Mouse (Mus musculus) adrenal gland, adult (tissue): ENCODE results near the gene H2-Eb2.
"Not testable (repeated sequence)": the region's sequence is repeated elsewhere in the genome, so short reads cannot be mapped to it uniquely, and the experiment has no call there.

Experiments used
- DNase-seq, 2 experiments: peaks; one replicate each; pipeline ENCODE4 v3.0.0; 2022 to 2023; ENCODE audit warnings: low spot score in 1 of 2; ENCODE audit not compliant: inconsistent age in 2 of 2

H2-Eb2 gene

DNA sequence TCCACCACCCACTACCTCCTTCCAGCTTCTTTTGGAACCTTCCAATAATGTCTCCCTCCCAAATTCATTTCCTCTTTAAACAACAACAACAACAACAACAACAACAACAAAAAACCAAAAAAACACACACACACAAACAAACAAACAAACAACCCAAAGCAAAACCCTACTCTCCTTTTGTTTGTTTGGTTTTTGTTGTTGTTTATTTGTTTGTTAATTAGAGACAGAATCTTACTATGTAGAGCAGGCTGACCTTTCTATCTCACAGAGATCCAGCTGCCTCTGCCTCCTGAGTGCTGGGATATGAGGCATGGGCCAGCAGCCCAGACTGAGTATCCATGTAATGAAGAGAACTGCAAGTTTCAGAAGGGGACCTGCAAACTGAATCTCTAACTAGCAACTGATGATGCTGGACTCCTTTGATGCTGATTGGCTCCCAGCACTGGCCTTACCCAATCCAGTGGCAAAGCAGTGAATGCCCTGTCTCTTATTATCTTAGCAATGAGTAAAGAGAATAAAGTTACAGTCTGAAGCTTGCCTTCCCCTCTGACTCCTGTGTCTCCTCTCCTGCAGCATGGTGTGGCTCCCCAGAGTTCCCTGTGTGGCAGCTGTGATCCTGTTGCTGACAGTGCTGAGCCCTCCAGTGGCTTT is 20.0 kb upstream of the H2-Eb2 start, which contains the start of gene H2-Eb1:
H2-Eb1 (plus strand) TSS at position 488 of the 651 bp plus-strand sequence.
- DNase-seq: peak; percentile 88 to 96

DNA sequence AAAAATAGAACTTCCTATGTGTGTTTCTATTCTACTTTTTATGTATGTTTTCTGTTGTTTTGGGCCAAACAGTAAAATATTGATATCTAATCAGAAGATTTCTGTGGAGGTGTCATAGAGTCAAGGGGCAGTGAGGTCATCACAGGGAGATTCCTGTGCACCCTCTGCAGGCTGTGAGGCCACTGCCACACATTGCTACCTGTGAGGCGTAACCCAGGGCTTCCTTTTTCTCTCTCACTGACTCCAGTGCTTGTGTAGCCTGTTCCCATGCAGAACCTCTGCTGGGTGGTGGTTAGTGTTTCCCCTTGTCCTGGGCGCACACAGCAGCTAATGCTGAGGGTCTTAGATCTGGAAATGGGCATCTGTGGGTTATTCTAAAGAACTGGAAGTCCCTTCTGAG is 19.1 kb upstream of the H2-Eb2 start:
- DNase-seq: no peak

DNA sequence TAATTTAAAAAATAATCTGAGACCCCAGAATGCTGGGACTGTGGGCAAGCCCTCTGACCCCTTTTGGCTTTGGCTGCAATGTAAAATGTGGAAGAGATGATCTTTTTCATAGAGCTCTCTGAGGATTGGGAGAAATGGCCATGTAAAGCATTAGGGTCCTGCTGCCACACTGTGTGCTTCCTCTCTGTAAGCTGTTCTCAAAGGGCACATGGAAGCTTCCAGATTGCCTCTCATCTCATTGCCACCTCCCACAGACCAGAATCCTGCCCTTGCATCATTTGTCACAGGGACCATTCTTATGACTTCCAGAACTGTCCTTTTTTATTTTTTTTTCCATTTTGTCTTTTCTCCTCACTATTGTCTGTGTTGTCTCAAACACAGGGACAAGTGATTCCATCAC is 18.2 kb upstream of the H2-Eb2 start:
- DNase-seq: no peak

DNA sequence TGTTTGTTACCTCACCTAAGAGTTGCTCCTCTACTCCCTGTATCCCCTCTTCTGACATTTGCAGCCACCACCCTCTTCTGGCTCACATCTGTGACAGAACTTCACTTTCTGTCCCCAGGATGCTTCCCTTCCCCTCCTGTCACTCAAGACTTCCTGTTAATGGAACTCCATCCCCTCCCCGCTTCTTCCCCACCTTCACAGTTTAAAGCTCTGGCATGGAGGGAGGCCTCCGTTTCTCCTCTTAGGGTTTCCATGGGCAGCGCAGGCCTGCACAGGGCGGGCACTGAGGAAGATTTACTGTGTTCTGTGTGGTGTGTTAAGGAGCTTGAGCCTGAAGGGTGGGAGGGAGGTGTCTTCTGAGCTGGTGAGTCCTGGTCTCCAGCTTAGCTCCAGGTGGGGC is 17.3 kb upstream of the H2-Eb2 start:
- DNase-seq: no peak

DNA sequence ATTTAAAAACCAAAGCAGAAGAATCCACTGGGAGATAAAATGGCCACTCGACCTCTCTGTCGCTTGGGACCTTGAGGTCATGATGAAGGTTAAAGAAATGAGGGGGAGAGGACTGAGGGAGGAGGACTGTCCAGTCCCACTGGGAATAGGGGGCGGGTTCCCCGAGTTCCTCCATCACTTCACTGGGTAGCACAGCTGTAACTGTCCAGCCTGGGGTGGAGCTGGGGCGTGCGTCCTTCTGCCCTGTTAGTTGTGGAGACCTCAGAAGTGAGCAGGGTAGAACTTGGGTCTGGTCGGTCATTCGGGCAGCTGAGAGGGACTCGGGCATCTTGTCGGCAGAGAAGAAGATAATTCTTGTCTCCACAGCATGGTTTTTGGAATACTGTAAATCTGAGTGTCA is 16.2 kb upstream of the H2-Eb2 start:
- DNase-seq: no peak

DNA sequence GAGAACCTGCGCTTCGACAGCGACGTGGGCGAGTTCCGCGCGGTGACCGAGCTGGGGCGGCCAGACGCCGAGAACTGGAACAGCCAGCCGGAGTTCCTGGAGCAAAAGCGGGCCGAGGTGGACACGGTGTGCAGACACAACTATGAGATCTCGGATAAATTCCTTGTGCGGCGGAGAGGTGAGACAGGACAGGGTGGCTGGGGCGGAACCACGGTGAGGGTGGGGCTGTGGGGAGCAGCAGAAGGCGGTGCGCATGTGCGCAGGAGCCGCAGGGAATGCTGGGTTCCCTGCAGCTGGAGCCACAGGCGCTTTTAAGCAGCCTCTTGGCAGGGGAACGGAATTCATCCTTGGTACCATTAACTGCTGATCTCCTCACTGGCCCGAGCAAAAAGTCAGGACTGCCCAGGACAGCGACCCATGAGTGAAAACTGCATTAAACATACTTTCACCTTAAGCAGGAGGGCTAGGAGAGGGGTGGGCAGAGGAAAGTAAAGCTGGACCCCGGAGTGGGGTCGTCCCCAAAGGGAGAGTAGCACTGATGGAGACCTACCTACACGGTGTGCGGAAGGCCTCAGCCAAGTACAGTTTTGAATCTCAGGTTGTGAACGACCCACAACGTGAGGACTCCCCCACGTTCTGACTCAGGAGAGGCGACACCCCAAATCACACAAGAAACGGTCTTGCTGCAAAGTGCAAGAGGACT is 15.6 kb upstream of the H2-Eb2 start:
- peak; percentile 80 to 90 for DNase-seq

DNA sequence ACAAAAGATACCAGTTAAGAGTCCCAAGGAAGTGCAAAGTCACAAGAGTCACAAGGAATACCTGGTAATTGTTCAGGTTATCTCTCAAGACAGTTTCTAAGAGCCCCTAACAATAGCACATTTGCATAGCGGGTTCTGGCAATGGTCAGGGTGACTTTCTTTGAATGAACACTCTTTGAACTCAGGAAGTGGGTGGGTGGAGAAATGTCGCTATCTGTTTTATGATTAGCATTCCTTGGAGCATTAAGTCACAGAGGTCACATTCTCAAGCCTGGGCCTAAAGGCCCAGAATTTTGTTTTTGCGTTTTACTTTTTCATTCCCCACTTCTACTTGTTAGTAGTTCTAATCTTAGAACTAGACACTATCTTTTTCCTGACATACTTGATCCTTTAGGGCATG is 14.9 kb upstream of the H2-Eb2 start:
- not testable (repeated sequence) for DNase-seq

DNA sequence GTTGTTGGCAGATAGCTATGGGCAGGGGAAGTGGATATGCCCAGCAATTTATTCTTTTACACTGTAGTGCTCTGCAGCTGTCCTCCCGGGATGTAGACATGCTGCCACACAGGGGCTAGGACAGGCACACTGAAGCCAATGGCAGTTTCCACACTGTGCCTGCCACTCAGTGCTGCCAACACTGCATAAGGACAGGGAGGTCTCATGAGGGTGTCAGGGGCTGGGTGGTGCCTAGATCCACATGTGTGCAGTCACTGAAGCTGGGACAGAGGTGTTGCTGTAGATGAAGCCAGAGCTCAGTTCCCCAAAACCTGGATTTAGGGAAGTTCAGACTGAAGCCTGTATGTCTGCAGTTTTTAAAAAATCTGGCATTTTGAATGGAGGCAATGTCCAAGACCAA is 13.3 kb upstream of the H2-Eb2 start:
- DNase-seq: no peak

DNA sequence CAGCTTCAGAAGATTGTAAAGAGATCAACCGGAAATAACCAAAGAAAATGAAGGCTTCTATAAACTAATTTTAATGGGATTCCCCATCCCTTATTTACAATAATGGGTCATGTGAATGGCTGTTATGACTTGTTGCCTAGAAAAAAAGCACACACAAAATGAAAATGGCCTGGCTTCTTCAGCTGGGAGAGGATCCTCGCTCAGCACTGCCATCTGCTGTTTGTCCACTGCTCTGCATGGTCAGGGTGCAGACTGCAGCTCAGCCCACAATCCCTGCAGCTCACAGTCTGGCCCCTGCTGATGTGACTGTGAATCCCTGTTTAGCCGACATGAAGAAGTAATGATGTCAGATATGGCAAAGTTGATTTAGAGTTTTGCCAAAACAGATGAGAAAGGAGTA is 12.1 kb upstream of the H2-Eb2 start:
- peak; percentile 63 to 92 for DNase-seq

DNA sequence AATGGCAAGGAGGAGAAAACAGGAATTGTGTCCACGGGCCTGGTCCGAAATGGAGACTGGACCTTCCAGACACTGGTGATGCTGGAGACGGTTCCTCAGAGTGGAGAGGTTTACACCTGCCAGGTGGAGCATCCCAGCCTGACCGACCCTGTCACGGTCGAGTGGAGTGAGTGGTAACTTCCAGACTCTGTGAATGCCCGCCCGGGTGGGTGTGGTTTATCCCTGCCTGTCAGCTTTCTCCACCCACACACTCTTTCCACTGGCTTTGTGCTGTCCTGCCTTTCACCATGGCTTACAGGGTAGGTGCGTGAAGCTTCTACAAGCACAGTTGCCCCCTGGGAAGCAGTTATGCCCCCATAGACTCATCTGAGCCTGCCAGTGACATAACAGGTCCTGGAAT is 11.2 kb upstream of the H2-Eb2 start:
- DNase-seq: no peak

DNA sequence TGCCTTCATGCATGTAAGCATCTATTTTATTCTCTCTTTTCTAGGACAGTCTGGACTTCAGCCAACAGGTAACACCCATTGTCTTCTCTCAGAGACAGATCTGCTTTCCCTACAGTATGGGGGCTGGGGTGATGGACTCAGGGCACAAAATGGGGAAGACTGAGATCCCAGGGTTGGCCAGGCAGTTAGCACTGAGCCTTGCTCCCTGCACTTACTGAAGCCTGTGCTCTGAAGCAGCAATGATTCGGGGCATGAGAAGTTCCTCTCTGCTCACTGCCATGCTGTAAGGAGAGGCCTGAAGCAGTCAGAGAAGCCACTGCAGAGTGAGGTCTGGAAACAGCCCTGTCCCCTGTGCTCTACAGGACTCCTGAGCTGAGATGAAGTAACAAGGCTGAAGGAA is 10.0 kb upstream of the H2-Eb2 start:
- DNase-seq: no peak

DNA sequence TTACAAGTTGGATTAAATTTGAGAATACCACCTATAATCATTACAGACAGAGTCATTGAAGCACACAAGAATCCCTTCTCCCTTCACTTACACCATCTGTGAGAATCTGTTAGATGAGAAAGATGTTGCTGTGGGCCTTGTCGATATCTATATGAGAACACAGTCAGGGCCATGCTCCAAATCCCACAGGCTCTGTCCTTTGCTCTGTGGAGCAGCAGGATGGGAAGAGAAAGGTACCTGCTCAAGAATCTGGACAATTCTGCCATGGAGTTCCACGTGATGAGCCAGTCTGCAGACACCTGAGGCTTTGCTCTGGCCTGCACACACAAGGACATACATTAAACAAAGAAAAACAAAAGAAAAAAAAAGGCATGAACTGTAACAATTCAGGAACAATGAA is 8.8 kb upstream of the H2-Eb2 start:
- DNase-seq: no peak

DNA sequence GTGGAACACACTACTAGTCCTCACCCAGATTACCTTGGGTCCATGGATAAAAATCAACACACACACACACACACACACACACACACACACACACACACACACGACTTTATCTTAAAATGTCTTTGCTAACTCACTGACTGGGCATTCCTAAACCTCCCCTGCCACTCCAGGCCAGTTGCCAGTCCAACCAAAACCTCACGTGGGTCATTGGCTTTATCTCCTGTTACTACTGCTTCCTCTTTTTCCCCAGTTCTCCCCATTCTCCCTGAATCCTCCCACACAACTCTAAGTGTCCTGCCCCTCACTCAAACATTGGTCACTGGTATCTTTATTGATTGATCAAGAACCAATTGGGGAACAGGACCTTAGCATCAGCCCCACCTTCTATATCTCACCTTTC is 8.2 kb upstream of the H2-Eb2 start:
- DNase-seq: no peak

DNA sequence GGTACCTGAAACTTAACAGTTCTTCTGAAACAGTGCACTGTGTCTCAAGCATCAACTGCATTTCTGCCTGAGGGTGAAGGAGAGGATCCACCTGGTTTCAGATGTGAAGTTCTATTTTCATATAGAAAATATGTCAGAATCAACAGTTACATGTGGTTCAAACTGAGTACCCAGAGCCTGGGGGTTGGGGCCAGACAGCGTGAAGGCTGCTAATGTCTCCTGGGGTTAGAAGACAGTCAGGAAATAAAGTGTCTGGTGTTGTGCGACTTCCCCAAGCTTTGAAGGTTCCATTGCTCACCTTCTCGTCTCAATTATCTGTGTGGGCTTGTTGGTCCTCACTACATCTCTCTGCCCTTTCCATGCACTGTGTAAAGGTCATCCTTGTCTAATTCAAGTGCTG is 908 bp downstream of the H2-Eb2 start:
- no peak for DNase-seq

DNA sequence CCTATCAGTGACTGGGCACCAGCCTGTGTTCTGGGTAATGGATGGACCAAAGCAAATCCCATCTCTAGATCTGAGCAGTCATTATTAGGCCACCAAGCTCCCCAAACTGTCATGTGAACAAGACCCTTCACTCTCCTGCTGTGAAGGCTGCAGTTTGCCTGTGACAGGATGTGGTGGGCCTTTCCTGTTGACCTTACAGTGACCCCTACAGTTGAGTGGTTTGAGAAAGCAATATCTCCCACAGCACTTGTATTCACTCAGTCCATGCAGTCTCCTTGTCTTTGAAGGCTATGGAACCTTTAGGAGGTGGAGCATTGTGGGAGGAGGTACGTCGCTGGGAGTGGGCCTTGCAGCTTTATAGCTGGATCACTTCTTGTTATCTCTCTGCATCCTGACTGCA is 4.3 kb downstream of the H2-Eb2 start:
- DNase-seq: no peak

DNA sequence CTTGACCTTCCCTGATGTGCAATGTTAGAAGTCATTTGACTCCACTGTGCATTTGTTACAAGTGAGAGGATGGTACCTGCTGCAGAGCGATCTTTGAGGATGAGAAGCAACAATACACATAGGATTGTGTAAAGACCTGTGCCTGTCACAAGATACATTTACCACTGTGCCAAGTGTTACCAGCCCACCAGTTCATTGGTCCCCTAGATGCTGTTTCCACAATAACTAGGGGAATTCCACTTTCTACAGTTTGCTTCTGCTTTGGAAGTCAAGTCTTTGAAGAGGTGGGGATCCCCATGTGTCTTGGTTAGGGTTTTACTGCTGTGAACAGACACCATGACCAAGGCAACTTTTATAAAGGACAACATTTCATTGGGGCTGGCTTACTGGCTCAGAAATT is 5.7 kb downstream of the H2-Eb2 start:
- no peak for DNase-seq

DNA sequence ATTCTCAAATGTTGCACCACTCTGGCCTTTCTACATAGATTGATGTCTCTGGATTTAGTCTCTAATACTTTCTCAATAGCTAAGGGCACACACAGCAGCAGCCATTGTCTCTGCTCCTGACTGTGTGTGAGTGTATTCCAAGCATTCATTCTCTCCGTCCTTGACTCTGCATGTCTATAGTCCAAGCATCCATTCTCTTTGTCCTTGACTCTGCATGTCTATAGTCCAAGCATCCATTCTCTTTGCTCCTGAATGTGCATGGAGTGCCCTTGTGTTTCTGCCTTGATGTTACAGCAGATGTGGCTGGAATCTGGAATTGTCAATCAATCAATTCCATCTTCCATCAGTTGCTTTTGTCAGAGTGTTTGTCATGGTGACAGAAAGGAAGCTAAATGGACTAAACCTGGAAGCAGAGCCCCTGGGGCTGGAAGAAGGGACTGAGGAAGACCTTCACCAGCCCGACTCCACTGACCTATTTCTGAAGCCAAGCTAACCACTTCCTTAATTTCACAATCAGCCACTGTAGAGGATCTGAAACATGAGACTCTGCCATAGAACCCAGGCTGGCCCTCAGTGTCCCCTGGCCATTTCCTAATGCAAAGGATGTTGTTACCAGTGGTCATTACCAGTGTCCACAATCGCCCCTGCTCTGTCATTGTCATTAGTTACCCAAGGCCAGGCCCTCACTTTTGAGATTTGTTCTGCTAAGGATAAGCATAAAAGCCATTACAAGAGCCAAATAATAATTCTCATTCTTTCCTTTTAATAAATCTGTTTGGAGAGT is 15.3 kb downstream of the H2-Eb2 start:
- peak in 1 of 2 experiments; percentile 37 for DNase-seq

DNA sequence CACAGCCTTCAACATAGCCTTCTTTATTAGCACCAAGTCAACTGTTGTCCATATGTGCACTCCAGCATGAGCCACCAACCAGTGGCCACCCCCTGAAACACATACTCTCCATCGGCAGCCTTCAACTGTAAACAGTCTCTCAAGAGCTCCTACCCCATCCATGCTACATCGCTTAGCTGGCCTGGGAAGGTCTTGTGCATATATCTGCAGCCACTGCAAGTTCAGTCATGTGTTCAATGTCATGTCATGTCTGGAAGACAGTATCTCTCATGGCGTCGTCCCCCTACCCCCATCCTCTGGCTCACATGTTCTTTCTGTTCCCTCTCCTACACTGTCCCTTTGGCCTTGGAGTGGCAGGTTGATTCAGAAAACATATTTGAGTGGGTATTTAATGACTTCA is 19.4 kb downstream of the H2-Eb2 start:
- DNase-seq: no peak

DNA sequence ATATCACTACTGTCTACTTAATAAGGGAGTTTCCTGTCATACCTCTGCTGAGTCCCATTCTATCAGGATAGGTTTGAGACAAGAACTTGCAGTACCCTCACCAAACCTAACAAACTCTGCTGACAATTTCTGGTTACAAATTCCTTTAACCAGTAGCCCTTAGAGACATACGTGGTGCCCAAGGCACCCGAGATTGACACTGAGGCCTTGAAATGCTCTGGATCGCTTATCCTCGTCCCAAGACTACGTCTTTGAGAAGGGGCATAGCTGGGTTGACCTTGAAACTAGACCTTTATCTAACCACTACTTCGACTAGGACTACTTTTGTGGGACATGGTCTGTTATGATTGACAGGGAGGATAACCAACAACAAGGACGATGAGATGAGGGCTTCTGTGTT is 20.0 kb downstream of the H2-Eb2 start:
- DNase-seq: no peak

DNA sequence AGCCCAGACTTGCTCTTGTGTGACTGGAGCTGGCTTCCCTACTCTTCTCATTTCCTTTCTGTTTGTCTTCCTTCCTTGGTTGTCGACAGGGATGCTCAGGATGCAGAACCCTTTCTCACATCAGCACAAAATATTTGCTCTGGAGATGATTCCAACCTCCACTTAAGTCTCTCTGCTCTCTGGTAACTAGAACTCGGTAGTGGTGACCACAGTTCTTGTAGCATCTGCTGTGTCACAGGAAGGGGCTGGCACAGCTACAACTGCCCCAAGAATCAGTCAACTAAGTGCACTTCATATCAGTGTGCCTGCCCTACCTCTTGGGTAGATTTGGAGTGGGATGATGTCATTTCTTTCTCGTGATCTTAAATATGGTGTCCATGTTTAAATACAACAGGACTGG is 20.6 kb downstream of the H2-Eb2 start:
- no peak for DNase-seq

DNA sequence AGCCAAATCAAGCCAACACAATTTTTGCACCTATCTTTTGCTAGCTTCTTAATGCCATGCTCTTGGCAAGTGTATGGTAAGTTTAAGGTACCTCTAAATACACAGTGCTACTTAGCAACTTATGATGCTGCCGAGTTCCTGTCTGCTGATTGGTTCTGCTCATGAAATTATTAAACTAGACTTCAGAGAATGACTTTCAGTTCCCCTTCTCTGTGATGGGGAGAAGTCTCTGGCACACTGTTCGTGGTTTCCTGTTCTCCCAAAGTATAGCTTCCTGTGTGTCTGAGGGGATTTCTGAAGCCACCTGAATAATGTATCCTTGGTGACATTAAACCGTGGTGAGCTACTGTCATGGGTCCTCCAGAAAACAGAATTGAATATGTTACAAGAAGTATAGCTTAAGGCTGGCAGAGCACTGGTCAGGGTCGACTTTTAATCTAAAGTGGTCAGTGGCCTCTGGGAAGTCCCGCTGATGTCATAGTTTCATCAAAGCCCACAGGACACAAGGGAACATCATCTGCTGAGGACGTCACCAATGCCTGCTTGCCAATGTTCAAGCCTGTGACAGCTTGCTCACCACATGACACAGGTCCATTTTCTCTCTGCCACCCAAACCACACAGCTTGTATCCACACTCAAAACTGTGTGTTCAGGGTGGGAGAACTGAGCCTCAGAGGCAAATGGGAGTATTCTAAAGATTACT is 22.3 kb downstream of the H2-Eb2 start:
- DNase-seq: peak; percentile 39 to 85

DNA sequence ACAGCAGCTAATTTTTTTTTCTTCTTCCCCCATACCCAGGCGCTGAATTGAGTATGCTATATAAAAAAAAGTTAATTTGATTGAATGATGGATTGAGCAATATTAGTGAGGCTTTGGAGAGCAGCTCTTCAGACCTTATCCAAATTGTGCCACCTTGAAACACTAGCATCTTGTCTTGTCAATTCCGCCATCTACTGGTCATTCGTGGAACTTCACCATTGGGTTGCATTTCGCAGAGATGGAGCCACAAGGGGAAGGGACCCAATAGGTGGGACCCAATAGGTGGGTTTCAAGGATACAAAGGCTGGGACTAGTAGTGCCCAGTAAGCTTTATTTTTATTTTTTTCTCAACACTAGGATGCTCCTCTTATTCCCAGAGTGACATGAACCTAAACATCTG is 24.0 kb downstream of the H2-Eb2 start:
- DNase-seq: peak; percentile 48 to 90
